Mouse (Mus musculus) MEL (cell line): ENCODE results near the gene Tsga13. TPM values are rescaled to one million over a fixed set of nuclear protein-coding genes. Genes with fewer than 3 reads are reported as not detected.

Experiments
- DNase-seq: peaks from one replicate; pipeline ENCODE4 v3.0.0; 2011; ENCODE audit warnings: low read depth, low spot score
- H3K27ac ChIP-seq: 2 replicates; pipeline ENCODE4 v1.5.1; 2012; ENCODE audit warnings: low read depth, mild to moderate bottlenecking, control low read depth, low read length, moderate library complexity; ENCODE audit not compliant: control insufficient read depth
- H3K27me3 ChIP-seq, 2 experiments: fragments of 150-350 bp in 1 of 2; sonication (generic) in 1 of 2; 2 replicates each; pipeline ENCODE4 v1.6.1; 2012; ENCODE audit warnings: low read length in 2 of 2, mild to moderate bottlenecking in 2 of 2, improper control_type of control experiment in 1 of 2, moderate library complexity in 1 of 2; ENCODE audit not compliant: insufficient read depth in 2 of 2, control insufficient read depth in 1 of 2
- H3K36me3 ChIP-seq, 2 experiments: 2 replicates each; pipeline ENCODE4 v1.6.1; 2012 to 2014; ENCODE audit warnings: low read length in 2 of 2, improper control_type of control experiment in 1 of 2, inconsistent platforms in 1 of 2, mild to moderate bottlenecking in 1 of 2; ENCODE audit not compliant: insufficient read depth in 2 of 2, control insufficient read depth in 1 of 2
- H3K4me1 ChIP-seq, 2 experiments: fragments of 150-350 bp in 1 of 2; sonication (generic) in 1 of 2; 2 replicates each; pipeline ENCODE4 v1.6.1; 2012; ENCODE audit warnings: low read length in 2 of 2, improper control_type of control experiment in 1 of 2, mild to moderate bottlenecking in 1 of 2; ENCODE audit not compliant: insufficient read depth in 2 of 2, control insufficient read depth in 1 of 2
- H3K4me3 ChIP-seq, 2 experiments: fragments of 150-350 bp in 1 of 2; sonication (generic) in 1 of 2; 2 replicates each; pipeline ENCODE4 v1.5.1; 2012; ENCODE audit warnings: low read depth in 2 of 2, low read length in 2 of 2, mild to moderate bottlenecking in 2 of 2, moderate library complexity in 2 of 2, control low read depth in 1 of 2, improper control_type of control experiment in 1 of 2; ENCODE audit not compliant: control insufficient read depth in 1 of 2, insufficient read depth in 1 of 2
- H3K79me2 ChIP-seq: 2 replicates; pipeline ENCODE4 v1.6.1; 2012; ENCODE audit warnings: mild to moderate bottlenecking, low read length, moderate library complexity; ENCODE audit not compliant: control insufficient read depth, poor library complexity, insufficient read depth
- H3K9ac ChIP-seq: 2 replicates; pipeline ENCODE4 v1.6.1; 2012; ENCODE audit warnings: low read depth, mild to moderate bottlenecking, control low read depth, low read length, moderate library complexity; ENCODE audit not compliant: control insufficient read depth, poor library complexity, severe bottlenecking
- H3K9me3 ChIP-seq: fragments of 150-350 bp; sonication (generic); replicated peaks from 2 replicates; pipeline ENCODE4 v1.6.1; 2012; ENCODE audit warnings: mild to moderate bottlenecking, low read length, improper control_type of control experiment, moderate library complexity; ENCODE audit not compliant: insufficient read depth
- CHD1 ChIP-seq: IDR thresholded peaks from 2 replicates; pipeline ENCODE4 v1.6.1; 2012; ENCODE audit warnings: low read depth, mild to moderate bottlenecking, inconsistent platforms, low read length, improper control_type of control experiment
- ETS1 ChIP-seq: IDR thresholded peaks from 2 replicates; pipeline ENCODE4 v1.6.1; 2012; ENCODE audit warnings: low read depth, mild to moderate bottlenecking, inconsistent platforms, low read length, improper control_type of control experiment, moderate library complexity
- GATA1 ChIP-seq: IDR thresholded peaks from 2 replicates; pipeline ENCODE4 v1.6.1; 2011; ENCODE audit warnings: low read depth, low read length, improper control_type of control experiment
- HCFC1 ChIP-seq: IDR thresholded peaks from 2 replicates; pipeline ENCODE4 v1.6.1; 2012; ENCODE audit warnings: low read depth, mild to moderate bottlenecking, inconsistent platforms, low read length, improper control_type of control experiment, moderate library complexity
- JUND ChIP-seq: IDR thresholded peaks from 2 replicates; pipeline ENCODE4 v1.6.1; 2011; ENCODE audit warnings: low read depth, mild to moderate bottlenecking, improper control_type of control experiment, low read length
- KAT2A ChIP-seq: conservative IDR thresholded peaks from 2 replicates; pipeline ENCODE4 v1.6.1; 2012; ENCODE audit warnings: low read depth, low read length, improper control_type of control experiment, inconsistent platforms
- MAFK ChIP-seq: IDR thresholded peaks from 2 replicates; pipeline ENCODE4 v1.6.1; 2011; ENCODE audit warnings: low read depth, mild to moderate bottlenecking, low read length, improper control_type of control experiment, borderline replicate concordance
- MAX ChIP-seq: IDR thresholded peaks from 2 replicates; pipeline ENCODE4 v1.6.1; 2011; ENCODE audit warnings: low read length, improper control_type of control experiment
- MAZ ChIP-seq: IDR thresholded peaks from 2 replicates; pipeline ENCODE4 v1.6.1; 2012; ENCODE audit warnings: low read depth, mild to moderate bottlenecking, inconsistent platforms, low read length, improper control_type of control experiment
- MYC ChIP-seq: IDR thresholded peaks from 2 replicates; pipeline ENCODE4 v1.6.1; 2011; ENCODE audit warnings: low read depth, mild to moderate bottlenecking, low read length, improper control_type of control experiment, moderate library complexity
- NELFE ChIP-seq: IDR thresholded peaks from 2 replicates; pipeline ENCODE4 v1.6.1; 2011; ENCODE audit warnings: low read depth, low read length, improper control_type of control experiment
- NRF1 ChIP-seq: IDR thresholded peaks from 2 replicates; pipeline ENCODE4 v1.6.1; 2014; ENCODE audit warnings: low read depth, mild to moderate bottlenecking, inconsistent platforms, low read length, improper control_type of control experiment, moderate library complexity; ENCODE audit not compliant: poor library complexity, insufficient read depth, severe bottlenecking
- POLR2AphosphoS2 ChIP-seq: IDR thresholded peaks from 2 replicates; pipeline ENCODE4 v1.6.1; 2011; ENCODE audit warnings: low read length, improper control_type of control experiment
- RAD21 ChIP-seq: IDR thresholded peaks from 2 replicates; pipeline ENCODE4 v1.6.1; 2011; ENCODE audit warnings: mild to moderate bottlenecking, low read depth, low read length, improper control_type of control experiment
- SIN3A ChIP-seq: IDR thresholded peaks from 2 replicates; pipeline ENCODE4 v1.6.1; 2012; ENCODE audit warnings: low read length, improper control_type of control experiment, inconsistent platforms
- SMC3 ChIP-seq: IDR thresholded peaks from 2 replicates; pipeline ENCODE4 v1.6.1; 2011; ENCODE audit warnings: low read depth, low read length, improper control_type of control experiment
- TCF12 ChIP-seq: IDR thresholded peaks from 2 replicates; pipeline ENCODE4 v1.6.1; 2014; ENCODE audit warnings: low read depth, mild to moderate bottlenecking, inconsistent platforms, low read length, improper control_type of control experiment, moderate library complexity
- UBTF ChIP-seq: IDR thresholded peaks from 2 replicates; pipeline ENCODE4 v1.6.1; 2012; ENCODE audit warnings: low read depth, mild to moderate bottlenecking, inconsistent platforms, low read length, improper control_type of control experiment, moderate library complexity, borderline replicate concordance; ENCODE audit not compliant: insufficient read depth
- USF1 ChIP-seq: IDR thresholded peaks from 2 replicates; pipeline ENCODE4 v1.6.1; 2014; ENCODE audit warnings: low read depth, mild to moderate bottlenecking, inconsistent platforms, low read length, improper control_type of control experiment, moderate library complexity
- USF2 ChIP-seq, 2 experiments: IDR thresholded peaks; 2 replicates each; pipeline ENCODE4 v1.6.1; 2011 to 2012; ENCODE audit warnings: improper control_type of control experiment in 2 of 2, low read length in 2 of 2, borderline replicate concordance in 1 of 2, inconsistent platforms in 1 of 2, low read depth in 1 of 2, mild to moderate bottlenecking in 1 of 2; ENCODE audit not compliant: insufficient read depth in 1 of 2
- ZKSCAN1 ChIP-seq: IDR thresholded peaks from 2 replicates; pipeline ENCODE4 v1.6.1; 2012; ENCODE audit warnings: low read depth, mild to moderate bottlenecking, inconsistent platforms, low read length, improper control_type of control experiment, moderate library complexity
- ZMIZ1 ChIP-seq: IDR thresholded peaks from 2 replicates; pipeline ENCODE4 v1.6.1; 2012; ENCODE audit warnings: low read depth, mild to moderate bottlenecking, inconsistent platforms, low read length, improper control_type of control experiment, moderate library complexity
- ZNF384 ChIP-seq: IDR thresholded peaks from 2 replicates; pipeline ENCODE4 v1.6.1; 2012; ENCODE audit warnings: low read depth, mild to moderate bottlenecking, inconsistent platforms, low read length, improper control_type of control experiment
- polyA plus RNA-seq, 2 experiments: library from polyadenylated mRNA; stranded (reverse) in 1 of 2; unstranded in 1 of 2; fragments of >175 nt in 1 of 2; fragments of >200 nt in 1 of 2; gene quantifications; 2 replicates each; pipeline versions ENCODE4 v1.2.1 to v1.2.4; 2012; ENCODE audit warnings: low replicate concordance in 2 of 2, low read depth in 1 of 2; ENCODE audit not compliant: insufficient read length in 2 of 2, insufficient read depth in 1 of 2, missing spikeins in 1 of 2
- total RNA-seq: library from RNA; depleted of rRNA; stranded (reverse); fragments of 300-350 nt; gene quantifications from 2 replicates; pipeline ENCODE4 v1.2.3, GENCODE M21; 2012

Gene Tsga13
- total and polyA plus RNA-seq, 3 experiments: not detected

DNA sequence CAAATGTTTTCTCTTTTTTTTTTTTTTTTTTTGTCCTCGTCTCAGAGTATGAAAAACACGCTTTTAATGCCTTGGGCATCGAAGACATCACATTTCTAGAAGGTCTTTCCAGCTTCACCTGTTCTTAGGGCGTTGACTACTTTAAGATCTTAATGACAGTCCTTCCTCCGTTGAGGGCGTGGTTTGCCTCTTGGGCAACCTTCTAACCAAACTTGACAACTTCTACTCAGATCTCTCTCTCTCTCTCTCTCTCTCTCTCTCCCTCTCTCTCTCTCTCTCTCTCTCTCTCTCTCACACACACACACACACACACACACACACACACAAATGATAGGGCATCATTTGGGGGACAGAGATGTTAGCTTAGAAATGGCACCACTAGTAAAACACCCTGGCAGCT, 17.9 kb downstream of the Tsga13 start:
- DNase-seq: peak; percentile 55
- Histone ChIP-seq H3K36me3 (peaks cover 0 to 5% of the 10 kb centered on the region in 2 experiments; a peak in 2 of 4 replicates), H3K27ac (no peak overlapping the region), H3K27me3 (no peaks in the 10 kb centered on the region; a peak in 1 of 4 replicates), H3K9me3 (no peaks in the 10 kb centered on the region), H3K9ac (no peak overlapping the region), H3K79me2 (peaks cover 3% of the 10 kb centered on the region; the same call in 1 of the 2 replicates), H3K4me3 (peak overlapping the region in 1 of 2 experiments; percentile 55; a peak in 1 of 4 replicates), H3K4me1 (peaks cover 2 to 11% of the 10 kb centered on the region in 2 experiments)
- TF ChIP-seq ETS1 (no peak), JUND (peak; percentile 81; the same call in 1 of the 2 replicates), MAFK (no peak), GATA1 (no peak), CHD1 (no peak)

DNA sequence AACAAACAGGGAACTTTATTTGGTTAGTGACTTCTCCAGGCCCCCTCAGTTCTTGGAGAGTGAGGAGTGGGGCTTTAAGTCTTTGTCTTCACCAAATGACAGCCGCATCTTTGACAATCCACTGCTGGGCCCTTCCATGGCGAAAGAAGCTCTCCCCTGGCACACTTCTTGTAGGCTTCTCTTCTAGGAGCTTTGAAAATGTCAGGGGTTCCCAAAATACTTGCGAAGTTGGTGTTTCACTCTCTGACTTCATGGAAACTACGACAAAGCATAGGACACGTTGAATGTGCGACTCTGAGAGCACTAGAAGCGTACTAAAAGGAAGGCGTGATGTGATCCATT, 18.4 kb downstream of the Tsga13 start:
- H3K79me2 ChIP-seq: peaks cover 3% of the 10 kb centered on the region; the same call in 1 of the 2 replicates
- no peaks in the 10 kb centered on the region; a peak in 1 of 4 replicates for H3K27me3 ChIP-seq
- TF ChIP-seq TCF12: no peak
- no peak for TF ChIP-seq POLR2AphosphoS2
- TF ChIP-seq SMC3: no peak
- TF ChIP-seq NELFE: no peak
- no peak for TF ChIP-seq ZMIZ1
- TF ChIP-seq, all 39 proteins: peak for 0
- Histone ChIP-seq H3K36me3 (peaks cover 0 to 5% of the 10 kb centered on the region in 2 experiments; a peak in 2 of 4 replicates), H3K27ac (peak overlapping the region; percentile 29; the same call in 1 of the 2 replicates), H3K4me1 (peaks cover 2 to 11% of the 10 kb centered on the region in 2 experiments), H3K9ac (peak overlapping the region; percentile 64), H3K9me3 (no peaks in the 10 kb centered on the region), H3K4me3 (peak overlapping the region; percentile 51 to 55)
- no peak for DNase-seq

DNA sequence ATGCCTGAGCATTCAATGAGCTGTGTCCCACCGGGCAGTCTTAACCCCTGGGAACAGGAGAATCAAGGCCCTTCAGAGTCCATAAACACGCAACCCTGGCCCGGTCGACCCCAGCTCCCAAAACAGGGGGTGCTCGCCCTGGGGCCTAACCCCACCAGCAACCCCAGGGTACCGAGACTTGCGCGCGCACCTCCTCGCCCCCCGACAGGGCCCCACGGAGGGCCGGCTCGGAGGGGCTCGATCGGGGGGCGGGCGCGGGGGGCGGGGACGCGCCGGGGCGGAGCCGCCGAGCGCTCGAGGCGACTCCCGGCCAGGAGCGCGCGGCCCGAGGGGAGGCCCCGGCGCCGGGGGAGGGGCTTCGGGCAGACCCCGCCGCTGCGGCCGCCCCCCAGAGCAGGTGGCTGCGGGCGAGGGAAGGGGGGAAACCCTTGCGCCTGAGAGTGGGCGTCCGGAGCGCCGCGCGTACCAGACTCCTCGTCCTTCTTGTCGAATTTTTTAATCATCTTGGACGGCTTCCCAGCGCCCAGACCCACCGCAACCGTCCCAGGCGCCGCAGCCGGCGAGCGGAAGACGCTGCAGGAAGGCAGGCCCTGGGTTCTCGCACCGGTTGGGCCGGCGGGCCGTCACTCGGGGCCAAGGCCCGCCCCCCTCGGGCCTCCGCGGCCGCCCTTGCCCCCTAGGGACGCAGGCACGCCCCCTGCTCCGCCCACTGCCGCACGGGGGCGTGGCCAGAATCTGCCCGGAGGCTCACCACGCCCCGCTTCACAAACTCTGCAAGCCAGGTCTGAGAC, 19.0 kb downstream of the Tsga13 start, which contains the start of gene Copg2:
Copg2 (minus strand) TSS at position 600 of the 791 bp plus-strand sequence.
- peaks cover 2 to 11% of the 10 kb centered on the region in 2 experiments for H3K4me1 ChIP-seq
- H3K27me3 ChIP-seq: no peaks in the 10 kb centered on the region; a peak in 1 of 4 replicates
- H3K36me3 ChIP-seq: peaks cover 0 to 5% of the 10 kb centered on the region in 2 experiments; a peak in 2 of 4 replicates
- peak; percentile 96 for DNase-seq
- peak within 1 kb of the TSS; percentile 94 for H3K27ac ChIP-seq
- H3K79me2 ChIP-seq: peaks cover 3% of the 10 kb centered on the region; the same call in 1 of the 2 replicates
- H3K9ac ChIP-seq: peak within 1 kb of the TSS; percentile 99
- no peaks in the 10 kb centered on the region for H3K9me3 ChIP-seq
- H3K4me3 ChIP-seq: peak within 1 kb of the TSS; percentile 94 to 96
- TF ChIP-seq UBTF: no peak
- TF ChIP-seq USF1: no peak
- TF ChIP-seq ZNF384: no peak
- TF ChIP-seq MYC: 0 out of 2 replicates have a peak, but pooled peaks have one; percentile 36
- TF ChIP-seq KAT2A: no peak
- TF ChIP-seq GATA1: no peak
- no peak; the same call in none of the 2 replicates for TF ChIP-seq TCF12
- no peak for TF ChIP-seq MAFK
- TF ChIP-seq MAZ: peak; percentile 75
- TF ChIP-seq HCFC1: peak; percentile 64
- TF ChIP-seq NRF1: peak; percentile 63
- TF ChIP-seq RAD21: no peak
- TF ChIP-seq USF2 (IDR thresholded peaks at IDR 0.05; ENCODE audit: borderline replicate concordance in 1 of 2, insufficient read depth in 1 of 2, low read depth in 1 of 2, low read length in 2 of 2): no peak
- TF ChIP-seq SIN3A: peak; percentile 63; the same call in 1 of the 2 replicates
- peak; percentile 75 for TF ChIP-seq NELFE
- TF ChIP-seq MAX: peak; percentile 55; the same call in 1 of the 2 replicates
- TF ChIP-seq ZKSCAN1: no peak
